Mouse (Mus musculus): ENCODE results near the gene Styx. TPM values are rescaled to one million over a fixed set of nuclear protein-coding genes. Genes with fewer than 3 reads are reported as not detected.

Gene Styx
- 18.2 and 20.6 TPM in 2 replicates for total RNA-seq (2017)

GRCm38 (mm10) chr14:45350931-45351859, at the start of gene Styx:
TSS of gene Styx (plus strand) at chr14:45351093.
- peak; percentile 94 for ATAC-seq (ENCODE audit: extremely low read depth, insufficient number of reproducible peaks, low FRiP score, poor library complexity, severe bottlenecking)

DNA sequence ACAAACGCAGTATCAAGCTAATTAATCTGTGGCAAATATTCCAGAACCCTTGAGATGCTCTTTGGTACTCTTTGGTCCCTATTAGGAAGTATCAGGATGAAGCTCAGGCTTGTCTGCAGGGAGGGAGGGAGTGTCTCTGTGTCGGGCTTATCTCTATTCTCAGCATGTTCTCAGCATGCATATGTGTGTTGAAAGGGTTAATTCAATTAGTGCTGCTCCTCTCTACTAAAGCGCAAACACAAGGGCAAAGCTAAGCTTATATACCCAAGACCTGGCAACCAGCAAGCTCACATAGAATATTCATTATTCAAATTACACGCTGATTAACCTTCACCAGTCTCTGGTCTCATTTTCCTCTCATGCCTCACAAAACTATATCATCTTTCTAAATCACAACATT, 47.0 kb upstream of the Styx start:
- no peak for ATAC-seq (ENCODE audit: extremely low read depth, insufficient number of reproducible peaks, low FRiP score, poor library complexity, severe bottlenecking)

- ATAC-seq (ENCODE audit: extremely low read depth, insufficient number of reproducible peaks, low FRiP score, poor library complexity, severe bottlenecking), result no peak
Observed at GRCm38 (mm10) chr14:45304389-45304788, 46.5 kb upstream of the Styx start.

- ATAC-seq (ENCODE audit: extremely low read depth, insufficient number of reproducible peaks, low FRiP score, poor library complexity, severe bottlenecking), result no peak
Observed at GRCm38 (mm10) chr14:45305852-45306251, 45.0 kb upstream of the Styx start.

- no peak for ATAC-seq (ENCODE audit: extremely low read depth, insufficient number of reproducible peaks, low FRiP score, poor library complexity, severe bottlenecking)
Observed at GRCm38 (mm10) chr14:45307630-45308328, 43.1 kb upstream of the Styx start.

- no peak for ATAC-seq (ENCODE audit: extremely low read depth, insufficient number of reproducible peaks, low FRiP score, poor library complexity, severe bottlenecking)
Observed at GRCm38 (mm10) chr14:45309646-45310045, 41.2 kb upstream of the Styx start.

DNA sequence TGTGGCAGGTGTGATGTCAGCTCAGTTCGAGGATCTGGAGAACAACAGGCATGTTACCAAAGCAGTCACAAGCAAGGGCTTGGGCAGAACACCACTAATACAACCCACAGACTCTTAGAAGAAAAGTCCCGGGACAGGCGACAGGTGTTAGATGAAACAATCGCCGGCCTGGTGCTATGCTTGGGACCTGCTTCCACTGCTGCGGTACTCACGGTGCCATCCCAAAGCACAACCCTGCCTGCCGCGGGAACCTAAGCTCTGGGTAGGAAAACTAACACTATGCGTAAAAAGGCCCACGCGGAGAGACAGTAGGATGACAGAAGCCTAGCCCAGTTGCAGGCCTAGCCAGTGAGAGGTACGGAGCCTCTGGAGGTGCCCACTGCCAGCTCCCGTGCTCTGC, 40.8 kb upstream of the Styx start:
- ATAC-seq (ENCODE audit: extremely low read depth, insufficient number of reproducible peaks, low FRiP score, poor library complexity, severe bottlenecking), result no peak

DNA sequence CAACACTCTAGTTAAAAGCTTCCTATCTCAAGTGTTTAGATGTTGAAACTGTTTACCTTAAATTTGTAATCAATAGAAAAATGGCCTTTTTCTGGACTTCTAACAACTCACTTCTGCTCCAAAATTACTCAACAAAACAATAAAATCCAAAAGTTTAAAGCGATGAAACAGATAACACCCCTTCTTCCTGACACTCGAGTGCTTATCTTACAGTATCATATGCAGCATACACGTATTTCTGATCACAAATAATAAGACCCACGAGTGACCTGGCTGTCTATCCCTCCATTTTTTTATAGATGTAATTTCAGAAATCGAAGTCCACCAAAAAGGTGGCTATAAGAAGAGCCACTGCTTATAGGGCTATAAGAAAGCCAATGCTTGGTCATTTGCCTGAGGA, 34.0 kb upstream of the Styx start:
- no peak for ATAC-seq (ENCODE audit: extremely low read depth, insufficient number of reproducible peaks, low FRiP score, poor library complexity, severe bottlenecking)

GRCm38 (mm10) chr14:45317921-45318411, 32.9 kb upstream of the Styx start:
- 0 out of 2 replicates have a peak, but pooled peaks have one; percentile 14 for ATAC-seq (ENCODE audit: extremely low read depth, insufficient number of reproducible peaks, low FRiP score, poor library complexity, severe bottlenecking)

DNA sequence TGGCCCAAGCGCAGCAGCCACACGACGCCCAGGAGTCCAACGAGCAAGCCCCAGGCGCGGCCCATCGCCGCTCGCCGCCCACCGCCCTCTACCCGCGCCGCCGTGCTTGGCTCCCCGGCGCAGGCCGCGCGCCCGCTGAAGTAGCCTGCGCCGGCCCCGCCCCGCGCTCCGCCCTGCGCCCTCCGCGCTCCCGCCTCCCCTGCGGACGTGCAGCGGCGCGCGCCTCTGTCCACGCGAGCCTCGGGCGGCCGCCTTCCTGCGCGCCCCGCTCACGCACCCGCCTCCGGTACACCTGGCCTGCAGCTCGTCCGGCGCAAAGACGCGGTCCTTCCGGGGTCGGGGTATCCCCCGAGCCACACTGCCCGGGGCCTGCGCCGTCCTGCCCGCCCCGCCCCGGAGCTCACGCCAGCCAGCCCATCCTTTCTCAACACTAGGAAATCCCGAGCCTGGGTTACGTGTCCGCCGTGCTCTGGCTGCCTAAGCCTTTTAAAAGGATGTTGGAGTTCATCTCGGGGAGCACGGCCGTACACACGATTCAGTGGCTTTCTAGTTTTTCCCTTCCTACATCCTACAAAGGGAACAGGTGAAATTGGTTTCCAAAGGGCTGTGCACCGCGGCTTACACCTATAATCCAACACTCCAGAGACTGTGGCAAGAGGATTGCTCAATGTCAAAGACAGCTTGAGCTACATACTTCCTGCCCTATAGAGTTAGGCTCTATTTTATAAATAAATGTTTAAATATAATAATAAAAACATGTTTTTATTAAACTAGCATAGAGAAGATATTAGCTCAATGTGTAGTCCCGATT, 32.3 kb upstream of the Styx start, which contains the start of gene Ero1l:
Ero1l (minus strand) TSS at position 346 of the 811 bp plus-strand sequence.
- ATAC-seq (ENCODE audit: extremely low read depth, insufficient number of reproducible peaks, low FRiP score, poor library complexity, severe bottlenecking), result peak; percentile 71

DNA sequence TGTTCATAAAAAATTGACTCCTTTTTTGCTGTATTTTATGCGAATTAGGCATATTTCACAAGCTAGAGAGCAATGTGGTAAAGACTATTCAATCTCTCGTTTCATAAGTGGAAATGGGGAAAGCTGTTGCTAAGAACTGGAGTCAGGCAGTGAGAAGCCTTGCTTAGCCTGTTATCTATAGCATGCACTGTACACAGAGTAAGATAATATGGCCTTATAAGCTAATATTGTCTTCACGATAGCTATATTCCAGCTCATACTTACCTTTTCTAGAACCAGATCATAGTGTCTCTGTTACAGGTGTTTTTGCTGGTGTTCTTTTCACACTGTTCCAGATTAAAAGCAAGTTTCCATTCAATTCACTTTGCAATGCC, 31.7 kb upstream of the Styx start:
- ATAC-seq (ENCODE audit: extremely low read depth, insufficient number of reproducible peaks, low FRiP score, poor library complexity, severe bottlenecking), result no peak

DNA sequence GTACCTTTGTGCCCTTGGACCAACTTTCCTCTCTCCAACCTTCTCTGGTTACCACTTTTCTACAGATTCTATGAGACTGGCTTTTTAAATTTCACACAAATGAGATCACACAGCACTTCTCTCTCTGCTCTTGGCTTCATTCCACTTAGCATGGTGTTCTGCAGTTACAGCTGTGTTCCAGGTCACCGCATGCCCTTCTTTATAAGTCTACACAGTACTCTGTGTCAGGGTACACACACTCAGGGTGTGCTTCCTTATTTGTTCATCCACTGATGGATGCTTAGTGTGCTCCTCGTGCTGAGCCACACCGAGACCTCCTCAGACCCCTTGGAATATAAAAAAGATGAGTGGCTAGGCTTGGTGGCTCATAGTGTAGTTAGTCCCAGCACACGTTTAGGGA, 30.8 kb upstream of the Styx start:
- no peak for ATAC-seq (ENCODE audit: extremely low read depth, insufficient number of reproducible peaks, low FRiP score, poor library complexity, severe bottlenecking)

- no peak for ATAC-seq (ENCODE audit: extremely low read depth, insufficient number of reproducible peaks, low FRiP score, poor library complexity, severe bottlenecking)
Observed at GRCm38 (mm10) chr14:45321067-45321466, 29.8 kb upstream of the Styx start.

GRCm38 (mm10) chr14:45321622-45322021, 29.3 kb upstream of the Styx start:
- ATAC-seq (ENCODE audit: extremely low read depth, insufficient number of reproducible peaks, low FRiP score, poor library complexity, severe bottlenecking), result no peak

GRCm38 (mm10) chr14:45322450-45322849, 28.4 kb upstream of the Styx start:
- no peak for ATAC-seq (ENCODE audit: extremely low read depth, insufficient number of reproducible peaks, low FRiP score, poor library complexity, severe bottlenecking)

DNA sequence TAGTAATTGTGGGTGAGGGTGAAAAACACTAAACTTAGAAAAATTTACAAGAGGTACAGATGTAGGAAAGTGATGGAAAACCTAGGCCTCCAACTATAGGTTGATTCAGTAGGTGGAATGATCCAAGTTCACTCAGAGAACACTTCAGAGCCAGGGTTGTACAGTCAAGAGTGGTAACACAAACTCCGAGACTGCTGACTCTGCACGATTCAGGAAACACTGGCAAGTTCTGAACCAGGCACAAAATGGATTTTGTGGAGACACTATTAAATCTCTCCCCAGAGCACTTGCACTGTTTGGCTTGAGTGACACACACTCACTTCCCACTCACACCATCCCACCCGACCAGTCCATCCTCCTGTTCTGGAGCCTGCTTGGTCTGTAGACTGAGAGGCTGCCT, 27.6 kb upstream of the Styx start:
- no peak for ATAC-seq (ENCODE audit: extremely low read depth, insufficient number of reproducible peaks, low FRiP score, poor library complexity, severe bottlenecking)

DNA sequence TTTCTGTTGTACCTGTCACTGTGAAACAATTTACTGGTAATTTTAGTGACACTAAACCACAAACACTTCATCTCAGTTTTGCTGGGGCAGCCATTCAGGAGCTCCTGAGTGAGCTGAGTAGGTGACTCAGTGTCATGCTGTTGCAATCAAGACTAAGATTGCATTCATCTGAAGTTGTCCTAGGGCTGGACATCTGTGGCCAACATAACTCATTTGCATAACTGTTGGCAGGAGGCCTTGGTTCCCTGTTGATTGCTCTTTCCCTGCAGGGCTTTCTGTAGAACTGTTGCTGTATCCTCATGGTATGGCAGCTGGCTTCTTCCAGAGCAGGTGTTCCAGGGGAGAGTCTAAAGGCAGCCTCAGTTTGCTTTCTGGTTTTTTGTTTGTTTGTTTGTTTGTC, 25.4 kb upstream of the Styx start:
- ATAC-seq (ENCODE audit: extremely low read depth, insufficient number of reproducible peaks, low FRiP score, poor library complexity, severe bottlenecking), result peak; percentile 51; the same call in 1 of the 2 replicates

- ATAC-seq (ENCODE audit: extremely low read depth, insufficient number of reproducible peaks, low FRiP score, poor library complexity, severe bottlenecking), result no peak
Observed at GRCm38 (mm10) chr14:45328072-45328713, 22.7 kb upstream of the Styx start.

Data from neutrophil, adult 5-6 weeks (primary cell).